Mouse (Mus musculus) neural tube, embryonic 15.5 days (tissue): ENCODE measurements around the gene Rfc3. TPM values are rescaled to one million over a fixed set of nuclear protein-coding genes. Genes with fewer than 3 reads are reported as not detected.
A peak's percentile ranks its signal among the peaks of the same experiment; 100 is the strongest.
"Not testable (repeated sequence)": the region's sequence is repeated elsewhere in the genome, so short reads cannot be mapped to it uniquely, and the experiment has no call there.

Experiments
- ATAC-seq: fragments of 200-750 bp; cut with Nextera tagmentation; 2 replicates; pipeline ENCODE4 v1.8.0; 2017; ENCODE audit warnings: mild to moderate bottlenecking, moderate TSS enrichment, moderate library complexity; ENCODE audit not compliant: low FRiP score
- H3K27ac ChIP-seq: fragments of 300-500 bp; sonication (generic); replicated peaks from 2 replicates; pipeline ENCODE4 v1.5.1; 2015; ENCODE audit warnings: mild to moderate bottlenecking, inconsistent platforms
- H3K27me3 ChIP-seq: fragments of 300-500 bp; sonication (generic); replicated peaks from 2 replicates; pipeline ENCODE4 v1.6.1; 2015; ENCODE audit warnings: inconsistent platforms
- H3K36me3 ChIP-seq: fragments of 300-500 bp; sonication (generic); 2 replicates; pipeline ENCODE4 v1.6.1; 2015; ENCODE audit warnings: inconsistent platforms
- H3K4me1 ChIP-seq: fragments of 300-500 bp; sonication (generic); 2 replicates; pipeline ENCODE4 v1.6.1; 2015; ENCODE audit warnings: inconsistent platforms
- H3K4me2 ChIP-seq: fragments of 300-500 bp; sonication (generic); 2 replicates; pipeline ENCODE4 v1.6.1; 2015; ENCODE audit warnings: inconsistent platforms, mild to moderate bottlenecking, moderate library complexity
- H3K4me3 ChIP-seq: fragments of 300-500 bp; sonication (generic); replicated peaks from 2 replicates; pipeline ENCODE4 v1.5.1; 2015; ENCODE audit warnings: mild to moderate bottlenecking, inconsistent platforms
- H3K9ac ChIP-seq: fragments of 300-500 bp; sonication (generic); replicated peaks from 2 replicates; pipeline ENCODE4 v1.6.1; 2015; ENCODE audit warnings: mild to moderate bottlenecking, inconsistent platforms
- H3K9me3 ChIP-seq: fragments of 300-500 bp; sonication (generic); replicated peaks from 2 replicates; pipeline ENCODE4 v1.6.1; 2016; ENCODE audit warnings: inconsistent platforms
- WGBS: fragments of 180-500 bp; shearing (Covaris S2); methylation state at CpG from one replicate; pipeline ENCODE4 v1.1.7; 2015; ENCODE audit warnings: mixed read lengths; 5-methylcytosine and 5-hydroxymethylcytosine counted together
- polyA plus RNA-seq: library from polyadenylated mRNA; unstranded; fragments of >200 nt; fragmentation: Nextera tagmentation; extraction: Ambion mirVana; gene quantifications from 2 replicates; pipeline ENCODE4 v1.2.1, GENCODE M21; 2015

Rfc3 gene
- 56.3 and 64.9 TPM in 2 replicates for polyA plus RNA-seq

GRCm38 (mm10) chr5:151650700-151651410, at the start of gene Rfc3:
Gene Rfc3 (minus strand): TSS chr5:151651242.
- Histone ChIP-seq H3K27me3 (no peaks in the 10 kb centered on the region), H3K36me3 (peaks cover 29% of the 10 kb centered on the region), H3K9ac (peak within 1 kb of the TSS; percentile 56), H3K4me1 (peaks cover 14% of the 10 kb centered on the region), H3K27ac (peak within 1 kb of the TSS; percentile 81), H3K9me3 (no peaks in the 10 kb centered on the region), H3K4me3 (peak within 1 kb of the TSS; percentile 65), H3K4me2 (peak within 1 kb of the TSS; percentile 76)
- under 1% methylated on average over 39 of the region's 42 CpGs for WGBS
- peak; percentile 99 for ATAC-seq

- not testable (repeated sequence) for H3K36me3 ChIP-seq, H3K4me1 ChIP-seq, H3K27ac ChIP-seq, ATAC-seq, H3K9ac ChIP-seq, H3K27me3 ChIP-seq, H3K9me3 ChIP-seq, H3K4me2 ChIP-seq, H3K4me3 ChIP-seq
- WGBS, result 91% methylated on average over 13 of the region's 13 CpGs
Measured at GRCm38 (mm10) chr5:151693636-151694035, 42.6 kb upstream of the Rfc3 start.

GRCm38 (mm10) chr5:151686606-151687525, 35.8 kb upstream of the Rfc3 start:
- Histone ChIP-seq H3K9me3 (no peaks in the 10 kb centered on the region), H3K4me1 (no peaks in the 10 kb centered on the region), H3K9ac (no peak overlapping the region), H3K27me3 (no peaks in the 10 kb centered on the region), H3K36me3 (no peaks in the 10 kb centered on the region), H3K4me2 (peak overlapping the region; percentile 53), H3K27ac (no peak overlapping the region), H3K4me3 (0 out of 2 replicates have a peak overlapping the region, but pooled peaks have one; percentile 12)
- ATAC-seq, result peak; percentile 94
- WGBS, result 27% methylated on average over 15 of the region's 15 CpGs

- Histone ChIP-seq H3K9ac (no peak overlapping the region), H3K4me2 (no peak overlapping the region), H3K4me3 (no peak overlapping the region), H3K27ac (no peak overlapping the region), H3K9me3 (no peaks in the 10 kb centered on the region), H3K36me3 (no peaks in the 10 kb centered on the region), H3K4me1 (no peaks in the 10 kb centered on the region), H3K27me3 (no peaks in the 10 kb centered on the region)
- WGBS, result 97% methylated on average over 4 of the region's 4 CpGs
- ATAC-seq, result no peak
Measured at GRCm38 (mm10) chr5:151662207-151662606, 11.2 kb upstream of the Rfc3 start.

- H3K4me2 ChIP-seq, result peak overlapping the region; percentile 76
- peak overlapping the region; percentile 81 for H3K27ac ChIP-seq
- peaks cover 14% of the 10 kb centered on the region for H3K4me1 ChIP-seq
- peaks cover 23% of the 10 kb centered on the region for H3K36me3 ChIP-seq
- no peaks in the 10 kb centered on the region for H3K9me3 ChIP-seq
- no peak overlapping the region for H3K9ac ChIP-seq
- WGBS, result 62% methylated on average over 3 of the region's 3 CpGs
- no peaks in the 10 kb centered on the region for H3K27me3 ChIP-seq
- ATAC-seq, result 0 out of 2 replicates have a peak, but pooled peaks have one; percentile 7
- peak overlapping the region; percentile 65 for H3K4me3 ChIP-seq
Measured at GRCm38 (mm10) chr5:151651411-151651784, 356 bp upstream of the Rfc3 start.

GRCm38 (mm10) chr5:151644845-151645244, 6.2 kb downstream of the Rfc3 start:
- H3K4me1 ChIP-seq, result peaks cover 7% of the 10 kb centered on the region
- peaks cover 85% of the 10 kb centered on the region for H3K36me3 ChIP-seq
- H3K4me3 ChIP-seq, result no peak overlapping the region
- no peaks in the 10 kb centered on the region for H3K27me3 ChIP-seq
- H3K27ac ChIP-seq, result no peak overlapping the region
- H3K9ac ChIP-seq, result no peak overlapping the region
- no peak overlapping the region for H3K4me2 ChIP-seq
- WGBS, result 95% methylated on average over 7 of the region's 7 CpGs
- H3K9me3 ChIP-seq, result no peaks in the 10 kb centered on the region
- ATAC-seq, result no peak

- H3K9ac ChIP-seq, result no peak overlapping the region
- H3K4me1 ChIP-seq, result no peaks in the 10 kb centered on the region
- peaks cover 76% of the 10 kb centered on the region for H3K36me3 ChIP-seq
- no peak overlapping the region for H3K27ac ChIP-seq
- H3K4me3 ChIP-seq, result no peak overlapping the region
- no peaks in the 10 kb centered on the region for H3K9me3 ChIP-seq
- WGBS, result 94% methylated on average over 5 of the region's 5 CpGs
- no peak overlapping the region for H3K4me2 ChIP-seq
- no peak for ATAC-seq
- no peaks in the 10 kb centered on the region for H3K27me3 ChIP-seq
Measured at GRCm38 (mm10) chr5:151642867-151643266, 8.2 kb downstream of the Rfc3 start.

- WGBS, result 81% methylated on average over 1 of the region's 1 CpGs
- ATAC-seq, result no peak
- H3K27me3 ChIP-seq, result no peaks in the 10 kb centered on the region
- H3K4me3 ChIP-seq, result no peak overlapping the region
- no peaks in the 10 kb centered on the region for H3K4me1 ChIP-seq
- peaks cover 68% of the 10 kb centered on the region for H3K36me3 ChIP-seq
- H3K9me3 ChIP-seq, result no peaks in the 10 kb centered on the region
- no peak overlapping the region for H3K27ac ChIP-seq
- no peak overlapping the region for H3K4me2 ChIP-seq
- H3K9ac ChIP-seq, result no peak overlapping the region
Measured at GRCm38 (mm10) chr5:151642102-151642501, 8.9 kb downstream of the Rfc3 start.

GRCm38 (mm10) chr5:151605921-151606320, 45.1 kb downstream of the Rfc3 start, which contains the start of gene Vmn2r18:
Gene Vmn2r18 (minus strand): TSS chr5:151606021.
- Histone ChIP-seq H3K4me1 (no peaks in the 10 kb centered on the region), H3K27me3 (no peaks in the 10 kb centered on the region), H3K4me3 (no peak within 1 kb of the TSS), H3K9me3 (no peaks in the 10 kb centered on the region), H3K36me3 (no peaks in the 10 kb centered on the region), H3K27ac (no peak within 1 kb of the TSS), H3K9ac (no peak within 1 kb of the TSS), H3K4me2 (no peak within 1 kb of the TSS)
- no peak for ATAC-seq
- 91% methylated on average over 3 of the region's 3 CpGs for WGBS

GRCm38 (mm10) chr5:151601696-151602095, 49.3 kb downstream of the Rfc3 start:
- 39% methylated on average over 1 of the region's 1 CpGs for WGBS
- Histone ChIP-seq H3K4me1 (no peaks in the 10 kb centered on the region), H3K27me3 (no peaks in the 10 kb centered on the region), H3K36me3 (no peaks in the 10 kb centered on the region), H3K27ac (no peak overlapping the region), H3K4me2 (no peak overlapping the region), H3K9me3 (no peaks in the 10 kb centered on the region), H3K9ac (no peak overlapping the region), H3K4me3 (no peak overlapping the region)
- ATAC-seq, result no peak
